Mouse (Mus musculus): ENCODE results near the gene Rnf34.

The Rnf34 gene

GRCm38 (mm10) chr5:122900558-122901171 lies 50.8 kb downstream of the Rnf34 start:
- DNase-seq = no peak

DNA sequence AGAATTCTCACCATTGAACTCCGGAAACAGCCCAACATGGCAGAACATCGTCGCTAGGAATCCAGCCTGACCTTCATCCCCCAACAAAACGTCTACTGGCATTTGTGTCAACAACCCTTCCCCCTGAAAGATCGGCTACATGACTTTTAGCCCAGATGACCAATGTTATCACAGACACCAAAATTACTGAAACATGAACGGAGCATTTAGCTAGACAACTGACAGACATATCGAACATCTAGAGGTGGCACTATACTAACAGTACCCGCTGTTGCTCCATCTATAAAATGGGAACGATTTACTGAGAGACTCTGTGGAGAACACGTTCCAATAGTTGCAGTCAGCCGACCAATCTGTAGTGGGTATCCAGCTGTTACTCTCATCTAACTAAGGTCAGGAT lies 51.3 kb downstream of the Rnf34 start:
- no peak for DNase-seq

- DNase-seq = no peak
These were observed 51.8 kb downstream of the Rnf34 start for GRCm38 (mm10) chr5:122901666-122902065.

- no peak for DNase-seq
These were observed 52.4 kb downstream of the Rnf34 start for GRCm38 (mm10) chr5:122902228-122902627.

DNA sequence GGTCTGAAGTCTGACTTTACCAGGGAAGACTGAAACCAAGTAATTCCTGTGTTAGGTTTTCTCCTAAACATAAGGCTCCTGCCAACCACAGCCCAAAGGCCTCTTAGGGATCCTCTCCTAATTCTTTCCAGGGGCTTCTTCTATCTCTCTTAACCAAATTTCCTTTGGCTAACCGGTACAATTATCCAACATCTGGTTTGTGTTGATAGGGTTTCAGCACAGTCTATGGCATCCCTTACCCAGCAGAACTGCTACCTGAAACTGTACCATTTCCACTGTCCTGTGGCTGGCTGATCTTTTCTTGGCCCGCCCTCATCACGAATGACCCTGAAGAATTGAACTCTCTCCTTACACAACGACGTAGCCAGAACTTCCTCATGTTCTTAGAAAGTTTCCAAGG lies 53.3 kb downstream of the Rnf34 start:
- DNase-seq = no peak

DNA sequence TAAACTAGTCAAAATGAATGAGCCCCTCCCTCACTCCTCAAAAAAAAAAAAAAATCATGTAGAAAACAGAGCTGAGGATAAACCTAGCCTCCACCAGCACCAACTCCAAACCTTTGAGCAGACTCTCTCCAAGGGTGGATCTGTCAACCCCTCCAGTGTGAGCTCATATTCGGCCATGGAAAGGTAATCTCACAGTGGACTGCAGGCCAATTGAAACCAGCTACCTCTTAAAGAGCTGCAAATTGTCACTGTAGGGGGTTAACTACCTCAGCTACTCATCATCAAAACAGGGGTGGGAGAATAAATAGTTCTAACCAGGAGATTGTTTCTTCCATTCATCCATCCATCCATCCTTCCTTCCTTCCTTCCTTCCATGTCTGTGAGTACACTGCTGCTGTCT lies 57.3 kb downstream of the Rnf34 start:
- no peak for DNase-seq

- no peak for DNase-seq
These were observed 58.2 kb downstream of the Rnf34 start for GRCm38 (mm10) chr5:122908001-122908400.

- peak; percentile 35 to 55 for DNase-seq
These were observed 59.6 kb downstream of the Rnf34 start for GRCm38 (mm10) chr5:122909481-122909880.

- DNase-seq = no peak
These were observed 63.0 kb downstream of the Rnf34 start for GRCm38 (mm10) chr5:122912863-122913262.

- no peak for DNase-seq
These were observed 66.3 kb downstream of the Rnf34 start for GRCm38 (mm10) chr5:122916147-122916546.

GRCm38 (mm10) chr5:122917982-122918711 lies 68.3 kb downstream of the Rnf34 start:
- no peak for DNase-seq

DNA sequence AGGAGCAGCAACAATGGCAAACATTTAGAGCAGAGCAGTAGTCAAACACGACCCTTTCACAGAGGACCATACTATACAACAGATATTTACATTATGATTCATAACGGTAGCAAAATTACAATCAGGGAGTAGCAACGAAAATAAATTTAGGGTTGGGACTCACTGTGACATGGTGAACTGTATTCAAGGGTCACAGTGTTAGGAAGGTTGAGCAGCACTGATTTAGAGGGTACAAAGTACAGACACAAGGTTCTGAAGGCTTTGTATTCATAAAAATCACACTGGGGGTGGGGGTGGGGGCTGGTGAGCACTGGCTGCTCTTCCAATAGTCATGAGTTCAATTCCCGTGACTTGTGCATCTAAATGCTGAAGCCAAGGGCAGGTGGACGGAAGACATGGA lies 70.7 kb downstream of the Rnf34 start:
- no peak for DNase-seq

Data from cerebellum, adult 18-20 months (tissue).